27 mouse cellular contexts compared by ENCODE assay signal in genomic region chr9:90199611-90200010, GRCm38 (mm10). TPM values are rescaled to one million over a fixed set of nuclear protein-coding genes. Genes with fewer than 3 reads are reported as not detected.
DNase-seq lines count a peak whose midpoint lies in the region; ATAC-seq and TF ChIP-seq lines count a peak whose summit lies in the region.
"Had no signal": no experiment of that assay in that cellular context is flagged by ENCODE, and none has a peak within 500 bp of the region (broad histone marks: within the 10 kb centered on the region; RNA-seq: fewer than 3 reads in every experiment).

No protein-coding gene starts in this region.

- H3K9me3 ChIP-seq in heart, embryonic 12.5 days (replicated peaks), result no peaks in the 10 kb centered on the region
- no peaks in the 10 kb centered on the region for H3K9me3 ChIP-seq in heart, embryonic 16.5 days (replicated peaks; ENCODE audit: control insufficient read depth, low read length)
- H3K9me3 ChIP-seq in heart, embryonic 10.5 days, result no peaks in the 10 kb centered on the region
- no peaks in the 10 kb centered on the region for H3K9me3 ChIP-seq in ES-E14 (ENCODE audit: control insufficient read depth, insufficient read depth, low read depth, low read length)
- H3K9me3 ChIP-seq: embryonic facial prominence, embryonic 12.5 days; embryonic facial prominence, embryonic 15.5 days had no signal

- no peaks in the 10 kb centered on the region for H3K27me3 ChIP-seq in heart, embryonic 12.5 days (replicated peaks)
- H3K27me3 ChIP-seq in heart, embryonic 16.5 days (ENCODE audit: control insufficient read depth, insufficient read depth, low read length), result no peaks in the 10 kb centered on the region
- H3K27me3 ChIP-seq in heart, embryonic 10.5 days (ENCODE audit: insufficient read depth, poor library complexity, severe bottlenecking), result no peaks in the 10 kb centered on the region
- H3K27me3 ChIP-seq: embryonic facial prominence, embryonic 12.5 days; embryonic facial prominence, embryonic 15.5 days; Patski had no signal

- no peak overlapping the region for H3K4me3 ChIP-seq in heart, embryonic 12.5 days
- H3K4me3 ChIP-seq in heart, embryonic 16.5 days (ENCODE audit: low read length), result no peak overlapping the region
- H3K4me3 ChIP-seq in heart, embryonic 10.5 days, result no peak overlapping the region
- H3K4me3 ChIP-seq in ES-E14 (ENCODE audit: insufficient read depth in 1 of 2, low read depth in 1 of 2, low read length in 2 of 2, poor library complexity in 1 of 2, severe bottlenecking in 1 of 2), result no peak overlapping the region
- H3K4me3 ChIP-seq: embryonic facial prominence, embryonic 12.5 days; embryonic facial prominence, embryonic 15.5 days had no signal

- in situ Hi-C loops in ES-E14 (cut with MboI; ENCODE audit: low sequenced_read_pairs in 2 of 2, unreplicated experiment in 2 of 2), result loop anchor here in 1 of 2 experiments (25.0 kb wide), 1 partner anchor 238 kb away; no protein-coding TSS in a partner anchor

- H3K4me1 ChIP-seq in heart, embryonic 12.5 days (replicated peaks), result peaks cover 20% of the 10 kb centered on the region
- peaks cover 25% of the 10 kb centered on the region for H3K4me1 ChIP-seq in heart, embryonic 16.5 days (ENCODE audit: control insufficient read depth, insufficient read depth, low read length)
- H3K4me1 ChIP-seq in heart, embryonic 10.5 days, result peaks cover 32% of the 10 kb centered on the region
- no peaks in the 10 kb centered on the region for H3K4me1 ChIP-seq in ES-E14 (ENCODE audit: control insufficient read depth in 2 of 2, insufficient read depth in 2 of 2, low read length in 2 of 2, poor library complexity in 1 of 2)

- no peak overlapping the region for H3K9ac ChIP-seq in heart, embryonic 12.5 days
- H3K9ac ChIP-seq in heart, embryonic 16.5 days (ENCODE audit: low read length), result no peak overlapping the region
- no peak overlapping the region for H3K9ac ChIP-seq in ES-E14 (ENCODE audit: insufficient read depth, low read depth, low read length, poor library complexity, severe bottlenecking)
- H3K9ac ChIP-seq: embryonic facial prominence, embryonic 12.5 days; embryonic facial prominence, embryonic 15.5 days; forebrain, postnatal 0 days; hindbrain, embryonic 14.5 days had no signal

- DNase-seq in heart, adult 8-10 months (ENCODE audit: low spot score), result no peak
- DNase-seq in heart, embryonic 10.5 days (ENCODE audit: low spot score), result no peak
- DNase-seq in ES-E14 (ENCODE audit: low read depth, low spot score), result no peak
- DNase-seq in retina, postnatal 1 day, result no peak
- DNase-seq: adrenal gland, postnatal 10 days; adrenal gland, postnatal 36 days; cerebellum, adult 11 months; cerebellum, adult 2 months; cerebellum, adult 9-11 months; cerebellum, postnatal 25 days; forebrain, postnatal 0 days; gastrocnemius, adult 2 months; gastrocnemius, postnatal 14 days; kidney, adult 9 months had no signal

- 0 out of 2 replicates have a peak overlapping the region, but pooled peaks have one; percentile 65 for H3K27ac ChIP-seq in heart, embryonic 12.5 days (ENCODE audit: poor library complexity, severe bottlenecking)
- peak overlapping the region; percentile 90 for H3K27ac ChIP-seq in heart, embryonic 16.5 days (ENCODE audit: low read length)
- no peak overlapping the region for H3K27ac ChIP-seq in heart, embryonic 10.5 days
- H3K27ac ChIP-seq in ES-E14 (ENCODE audit: insufficient read depth, low read depth, low read length, poor library complexity, severe bottlenecking), result peak overlapping the region; percentile 12; the same call in 1 of the 2 replicates
- H3K27ac ChIP-seq: embryonic facial prominence, embryonic 12.5 days; hindbrain, embryonic 14.5 days; hindbrain, postnatal 0 days had no signal

- ATAC-seq in heart, embryonic 12.5 days (ENCODE audit: insufficient number of reproducible peaks, low FRiP score), result no peak
- ATAC-seq in heart, embryonic 16.5 days (replicated peaks; ENCODE audit: extremely low read depth, insufficient read depth, low FRiP score), result no peak
- ATAC-seq: CD4-positive, CD25-positive, alpha-beta regulatory T cell, adult 4 months; forebrain, embryonic 14.5 days; hindbrain, postnatal 0 days; inflammation-experienced regulatory T-cells, adult 6 months; intestine, embryonic 16.5 days; Patski had no signal

- H3K36me3 ChIP-seq in heart, embryonic 12.5 days, result peaks cover 13% of the 10 kb centered on the region
- peaks cover 5% of the 10 kb centered on the region for H3K36me3 ChIP-seq in heart, embryonic 16.5 days (ENCODE audit: control insufficient read depth, insufficient read depth)
- H3K36me3 ChIP-seq in heart, embryonic 10.5 days, result peaks cover 23% of the 10 kb centered on the region
- peaks cover 3% of the 10 kb centered on the region; the same call in 1 of the 2 replicates for H3K36me3 ChIP-seq in ES-E14 (ENCODE audit: control insufficient read depth, insufficient read depth, low read length, poor library complexity, severe bottlenecking)
- H3K36me3 ChIP-seq: G1E had no signal

- no peak overlapping the region for H3K4me2 ChIP-seq in heart, embryonic 12.5 days
- no peak overlapping the region for H3K4me2 ChIP-seq in heart, embryonic 16.5 days (ENCODE audit: low read depth, low read length)
- H3K4me2 ChIP-seq: embryonic facial prominence, embryonic 12.5 days; embryonic facial prominence, embryonic 15.5 days; hindbrain, embryonic 14.5 days had no signal

- WGBS in heart, embryonic 12.5 days, result 96% methylated on average over 18 of the region's 18 CpGs
- WGBS in heart, embryonic 16.5 days, result 86% methylated on average over 18 of the region's 18 CpGs
- 93% methylated on average over 18 of the region's 18 CpGs for WGBS in heart, embryonic 10.5 days

TF ChIP-seq in ES-E14, 5 proteins besides CTCF, POLR2A, EP300 and RAD21:
- TF ChIP-seq HCFC1 (IDR thresholded peaks at IDR 0.05; ENCODE audit: borderline replicate concordance, insufficient read depth, low read length) (no peak), MAFK (IDR thresholded peaks at IDR 0.05; ENCODE audit: insufficient read depth, low read depth, low read length) (no peak), CHD2 (IDR thresholded peaks at IDR 0.05; ENCODE audit: low read depth, low read length) (no peak), ZNF384 (IDR thresholded peaks at IDR 0.05; ENCODE audit: low read depth, low read length) (no peak), ZC3H11A (IDR thresholded peaks at IDR 0.05; ENCODE audit: borderline replicate concordance, low read depth, low read length) (no peak)

RNA-seq across cellular contexts. Expression of gene Adamts7, which starts 36.7 kb away (rescaled TPM):
- polyA plus RNA-seq in heart, embryonic 12.5 days (2016; fragmentation: Nextera tagmentation; extraction: Ambion mirVana), result 7.9 and 8.0 TPM in 2 replicates
- total RNA-seq in heart, adult 8-10 months (2022), result 10 to 100 TPM; 11.2 to 18.0 (median 12.8) TPM
- polyA plus RNA-seq in heart, embryonic 16.5 days (2015; fragmentation: Nextera tagmentation; extraction: Ambion mirVana), result 8.7 and 9.3 TPM in 2 replicates
- 5.6 and 7.0 TPM in 2 replicates for polyA plus RNA-seq in heart, embryonic 10.5 days (2016; fragmentation: Nextera tagmentation; extraction: Ambion mirVana)
- total RNA-seq in ES-E14 (2012; rRNA removed), result 9.5 and 11.7 TPM in 2 replicates
- total RNA-seq: common myeloid progenitor, adult 5-6 weeks; G1E had no signal
- polyA plus RNA-seq: G1E; inflammation-experienced regulatory T-cells, adult 6 months had no signal
